Mouse (Mus musculus) intestine, embryonic 16.5 days (tissue): Measurements from ENCODE around the gene Lsm7. TPM values are rescaled to one million over a fixed set of nuclear protein-coding genes. Genes with fewer than 3 reads are reported as not detected.
A peak's percentile ranks its signal among the peaks of the same experiment; 100 is the strongest.

Experiments used
- ATAC-seq: fragments of 200-750 bp; cut with Nextera tagmentation; 2 replicates; pipeline ENCODE4 v1.8.0; 2017; ENCODE audit warnings: moderate TSS enrichment, moderate library complexity
- H3K27ac ChIP-seq: fragments of 300-500 bp; sonication (generic); 2 replicates; pipeline ENCODE4 v1.5.1; 2014; ENCODE audit warnings: mild to moderate bottlenecking, low read length
- H3K27me3 ChIP-seq: fragments of 300-500 bp; sonication (generic); replicated peaks from 2 replicates; pipeline ENCODE4 v1.6.1; 2014; ENCODE audit warnings: low read length, control low read depth, mixed read lengths; ENCODE audit not compliant: control insufficient read depth, insufficient read depth
- H3K36me3 ChIP-seq: fragments of 300-500 bp; sonication (generic); 2 replicates; pipeline ENCODE4 v1.6.1; 2014; ENCODE audit warnings: low read length, control low read depth; ENCODE audit not compliant: control insufficient read depth, insufficient read depth
- H3K4me1 ChIP-seq: fragments of 300-500 bp; sonication (generic); 2 replicates; pipeline ENCODE4 v1.6.1; 2014; ENCODE audit warnings: low read length, control low read depth, mixed read lengths; ENCODE audit not compliant: control insufficient read depth, insufficient read depth
- H3K4me2 ChIP-seq: fragments of 300-500 bp; sonication (generic); 2 replicates; pipeline ENCODE4 v1.6.1; 2014; ENCODE audit warnings: low read depth, low read length, control low read depth
- H3K4me3 ChIP-seq: fragments of 300-500 bp; sonication (generic); 2 replicates; pipeline ENCODE4 v1.5.1; 2014; ENCODE audit warnings: mild to moderate bottlenecking, low read length
- H3K9ac ChIP-seq: fragments of 300-500 bp; sonication (generic); 2 replicates; pipeline ENCODE4 v1.6.1; 2014; ENCODE audit warnings: low read depth, low read length
- H3K9me3 ChIP-seq: fragments of 300-500 bp; sonication (generic); 2 replicates; pipeline ENCODE4 v1.6.1; 2016; ENCODE audit warnings: low read length, control low read depth; ENCODE audit not compliant: control insufficient read depth
- WGBS: fragments of 180-500 bp; shearing (Covaris S2); extraction: QIAGEN DNeasy Blood & Tissue Kit; methylation state at CpG from one replicate; pipeline ENCODE4 v1.1.7; 2014; 5-methylcytosine and 5-hydroxymethylcytosine counted together
- polyA plus RNA-seq: library from polyadenylated mRNA; unstranded; fragments of >200 nt; fragmentation: Nextera tagmentation; extraction: Ambion mirVana; gene quantifications from 2 replicates; pipeline ENCODE4 v1.2.1, GENCODE M21; 2015

Gene Lsm7
- polyA plus RNA-seq, 1 experiment from 2014 or later = 240 TPM

DNA sequence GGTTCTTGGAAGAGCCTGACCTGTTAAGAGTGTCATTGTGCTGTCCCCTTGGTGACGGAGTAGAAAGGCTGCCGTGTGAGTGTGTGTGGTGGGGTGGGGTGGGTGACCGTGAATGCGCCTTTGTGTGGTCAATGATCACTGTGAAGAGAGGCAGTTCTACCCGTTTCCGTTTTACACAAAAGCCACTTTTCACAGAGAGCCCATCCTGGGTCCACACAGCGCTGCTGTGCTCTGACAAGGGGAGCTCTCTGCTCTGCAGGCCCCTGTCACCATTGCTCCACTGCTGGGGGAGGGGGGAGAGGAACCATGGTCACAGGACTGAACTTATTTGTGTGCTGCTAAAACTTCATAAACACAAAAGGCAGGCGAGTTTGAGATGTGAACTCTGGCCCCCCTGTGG is 2.4 kb upstream of the Lsm7 start:
- Histone ChIP-seq H3K4me3 (no peak overlapping the region), H3K27ac (no peak overlapping the region), H3K36me3 (peaks cover 3% of the 10 kb centered on the region), H3K4me1 (peaks cover 25% of the 10 kb centered on the region), H3K9me3 (no peaks in the 10 kb centered on the region), H3K27me3 (no peaks in the 10 kb centered on the region), H3K4me2 (no peak overlapping the region), H3K9ac (peak overlapping the region; percentile 30; the same call in 1 of the 2 replicates)
- WGBS = 52% methylated on average over 8 of the region's 8 CpGs
- no peak for ATAC-seq

DNA sequence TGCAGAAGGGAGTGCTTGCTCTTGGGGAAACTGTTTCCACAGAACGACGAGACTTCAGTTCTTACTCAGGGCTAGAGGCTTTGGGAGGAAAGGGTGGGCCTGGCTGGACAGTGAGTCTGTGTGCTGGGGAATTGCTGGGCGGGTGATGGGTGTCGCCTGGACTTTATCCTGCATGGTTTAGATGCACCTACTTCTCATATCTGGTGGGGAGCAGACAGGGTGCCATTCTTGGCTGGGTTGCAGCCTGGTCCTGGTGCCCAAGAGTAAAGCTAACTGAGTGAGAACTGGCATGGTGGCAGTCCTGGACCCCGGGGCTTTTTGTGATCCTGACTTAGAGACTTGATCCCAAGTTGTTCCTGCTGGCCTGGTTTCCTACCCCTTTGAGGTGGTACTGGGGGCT is 1.9 kb upstream of the Lsm7 start:
- Histone ChIP-seq H3K27me3 (no peaks in the 10 kb centered on the region), H3K4me2 (no peak overlapping the region), H3K9me3 (no peaks in the 10 kb centered on the region), H3K36me3 (peaks cover 8% of the 10 kb centered on the region), H3K4me3 (no peak overlapping the region), H3K4me1 (peaks cover 25% of the 10 kb centered on the region), H3K27ac (no peak overlapping the region), H3K9ac (peak overlapping the region; percentile 30; the same call in 1 of the 2 replicates)
- WGBS = 58% methylated on average over 5 of the region's 5 CpGs
- no peak for ATAC-seq

GRCm38 (mm10) chr10:80856267-80856666 is 1.3 kb upstream of the Lsm7 start:
- H3K9ac ChIP-seq = no peak overlapping the region
- WGBS = 63% methylated on average over 3 of the region's 3 CpGs

DNA sequence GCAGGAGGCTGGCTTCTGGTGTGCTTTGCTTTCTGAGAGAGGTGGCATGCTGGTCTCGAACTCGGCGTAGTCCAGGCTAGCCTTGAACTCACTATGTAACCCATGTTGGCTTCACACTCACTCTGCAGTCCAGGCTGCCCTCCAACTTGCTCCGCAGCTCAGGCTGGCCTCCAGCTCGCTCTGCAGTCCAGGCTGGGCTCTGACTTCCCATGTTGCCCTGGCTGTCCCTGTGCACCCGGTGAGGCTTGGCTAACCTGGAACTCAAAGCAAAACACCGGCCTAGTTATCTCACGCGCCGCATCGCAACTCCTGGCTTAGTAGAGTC is 702 bp upstream of the Lsm7 start:
- 22% methylated on average over 11 of the region's 11 CpGs for WGBS
- H3K27me3 ChIP-seq = no peaks in the 10 kb centered on the region
- peak overlapping the region; percentile 94 for H3K4me2 ChIP-seq
- H3K27ac ChIP-seq = no peak overlapping the region; the same call in 1 of the 2 replicates
- peaks cover 11% of the 10 kb centered on the region for H3K36me3 ChIP-seq
- no peaks in the 10 kb centered on the region for H3K9me3 ChIP-seq
- H3K9ac ChIP-seq = peak overlapping the region; percentile 90
- ATAC-seq = no peak
- H3K4me3 ChIP-seq = peak overlapping the region; percentile 96
- peaks cover 25% of the 10 kb centered on the region for H3K4me1 ChIP-seq

More at GRCm38 (mm10) chr10:80856267-80856666, 1.3 kb upstream of the Lsm7 start:
- no peak overlapping the region for H3K4me3 ChIP-seq
- H3K36me3 ChIP-seq = peaks cover 11% of the 10 kb centered on the region
- no peak overlapping the region for H3K27ac ChIP-seq
- peak overlapping the region; percentile 94 for H3K4me2 ChIP-seq
- ATAC-seq = no peak
- no peaks in the 10 kb centered on the region for H3K27me3 ChIP-seq
- peaks cover 25% of the 10 kb centered on the region for H3K4me1 ChIP-seq
- H3K9me3 ChIP-seq = no peaks in the 10 kb centered on the region

GRCm38 (mm10) chr10:80848571-80848970 is 6.4 kb downstream of the Lsm7 start:
- H3K36me3 ChIP-seq = peaks cover 11% of the 10 kb centered on the region
- 0 out of 2 replicates have a peak overlapping the region, but pooled peaks have one; percentile 6 for H3K4me2 ChIP-seq
- no peak overlapping the region for H3K4me3 ChIP-seq
- ATAC-seq = peak; percentile 63
- H3K9me3 ChIP-seq = no peaks in the 10 kb centered on the region
- H3K9ac ChIP-seq = peak overlapping the region; percentile 19; the same call in 1 of the 2 replicates
- H3K27ac ChIP-seq = no peak overlapping the region
- H3K4me1 ChIP-seq = peaks cover 11% of the 10 kb centered on the region
- H3K27me3 ChIP-seq = peaks cover 10% of the 10 kb centered on the region
- WGBS = 11% methylated on average over 10 of the region's 10 CpGs

DNA sequence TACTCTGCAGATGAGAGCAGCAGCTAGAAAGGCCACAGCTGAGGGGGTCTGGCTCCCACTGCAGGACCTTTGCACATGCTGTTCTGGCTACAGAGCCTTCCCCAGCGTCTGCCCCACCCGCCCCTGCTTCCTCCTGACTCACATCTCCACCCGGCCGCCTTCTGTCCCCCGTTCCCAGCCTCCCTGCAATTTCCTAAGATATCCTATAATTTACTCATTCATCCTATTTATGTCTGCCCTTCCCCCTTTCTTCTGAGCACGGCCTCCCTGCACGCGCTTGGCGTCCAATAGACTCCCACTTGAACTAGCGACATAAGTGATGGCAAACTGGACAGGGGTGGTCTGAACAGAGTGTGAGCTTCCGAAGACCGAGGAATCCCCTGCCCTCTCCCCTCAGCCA is 9.3 kb downstream of the Lsm7 start:
- H3K4me2 ChIP-seq = no peak overlapping the region
- WGBS = 74% methylated on average over 12 of the region's 12 CpGs
- H3K27me3 ChIP-seq = peaks cover 30% of the 10 kb centered on the region
- H3K9me3 ChIP-seq = no peaks in the 10 kb centered on the region
- no peak overlapping the region for H3K27ac ChIP-seq
- no peak overlapping the region for H3K9ac ChIP-seq
- H3K36me3 ChIP-seq = no peaks in the 10 kb centered on the region
- ATAC-seq = no peak
- H3K4me3 ChIP-seq = no peak overlapping the region
- H3K4me1 ChIP-seq = peaks cover 10% of the 10 kb centered on the region

DNA sequence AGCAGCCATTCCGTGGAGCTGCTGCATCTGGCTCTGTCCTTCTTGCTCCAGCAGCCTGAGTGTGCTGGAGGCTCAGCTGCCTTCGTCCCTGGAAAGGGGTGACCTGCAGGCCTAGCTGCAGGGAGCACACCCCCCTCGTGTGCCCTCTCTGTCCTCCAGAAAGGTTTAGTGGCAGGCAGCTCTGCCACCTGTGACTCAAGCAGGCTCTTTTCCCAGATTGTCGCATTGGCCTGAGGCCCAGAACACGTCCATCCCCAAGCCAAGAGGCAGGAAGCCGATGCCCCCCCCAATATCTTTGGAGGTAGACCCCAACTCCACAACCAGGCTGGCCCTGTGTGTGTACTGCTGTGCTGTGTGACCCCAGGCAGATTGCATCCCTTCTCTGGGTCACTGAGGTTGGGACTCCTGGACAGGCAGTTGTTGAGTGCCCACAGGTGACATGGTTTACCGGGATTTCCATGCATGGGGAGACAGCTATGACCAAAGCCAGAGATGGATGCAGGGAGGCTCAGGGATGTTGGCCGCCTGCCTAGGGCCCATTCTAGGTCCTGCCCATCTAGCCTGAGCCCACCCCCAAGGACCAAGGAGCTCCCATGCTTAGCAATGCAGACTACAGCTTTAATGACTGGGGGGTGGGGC is 9.8 kb downstream of the Lsm7 start:
- peaks cover 10% of the 10 kb centered on the region for H3K4me1 ChIP-seq
- 62% methylated on average over 8 of the region's 8 CpGs for WGBS
- no peak overlapping the region for H3K9ac ChIP-seq
- no peak for ATAC-seq
- H3K36me3 ChIP-seq = no peaks in the 10 kb centered on the region
- no peak overlapping the region for H3K4me2 ChIP-seq
- peaks cover 30% of the 10 kb centered on the region for H3K27me3 ChIP-seq
- H3K4me3 ChIP-seq = no peak overlapping the region
- H3K27ac ChIP-seq = no peak overlapping the region
- no peaks in the 10 kb centered on the region for H3K9me3 ChIP-seq

DNA sequence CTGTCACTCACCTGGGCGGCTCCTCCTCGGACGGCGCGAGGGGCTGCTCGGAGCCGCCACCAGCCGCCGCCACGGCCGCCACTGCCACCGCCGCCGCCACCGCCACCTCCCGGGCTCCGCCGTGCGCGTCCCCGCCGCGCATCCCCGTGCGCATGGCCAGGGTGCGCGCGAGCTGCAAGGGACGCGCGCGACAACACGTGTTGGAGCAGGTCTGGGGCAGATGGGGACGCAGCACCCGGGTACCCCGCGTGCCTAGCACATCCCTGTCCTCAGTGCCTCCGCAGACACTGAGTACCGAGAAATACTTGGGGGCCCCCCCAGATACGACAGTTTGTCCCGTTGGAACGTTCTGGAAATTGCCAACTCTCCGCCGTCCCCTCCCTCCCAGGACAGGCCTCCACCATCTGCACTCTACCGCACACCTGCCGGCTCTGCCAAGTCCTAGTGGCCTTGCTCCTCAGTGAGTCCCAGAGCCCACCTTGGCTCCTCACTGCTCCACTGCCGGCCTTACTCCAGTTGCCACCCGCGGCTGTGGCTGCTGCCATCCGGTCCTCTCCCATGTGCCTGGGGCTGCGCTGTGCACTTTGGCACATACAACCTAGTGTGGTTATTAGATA is 11.0 kb downstream of the Lsm7 start, which contains the start of gene Lingo3:
Gene Lingo3, minus strand, starts transcription at position 109 of the 617 bp plus-strand sequence.
- H3K4me3 ChIP-seq = peak within 1 kb of the TSS; percentile 48
- peaks cover 30% of the 10 kb centered on the region for H3K27me3 ChIP-seq
- H3K27ac ChIP-seq = no peak within 1 kb of the TSS
- no peaks in the 10 kb centered on the region for H3K9me3 ChIP-seq
- H3K9ac ChIP-seq = peak within 1 kb of the TSS; percentile 48
- H3K4me1 ChIP-seq = peaks cover 9% of the 10 kb centered on the region
- peak within 1 kb of the TSS; percentile 77 for H3K4me2 ChIP-seq
- no peaks in the 10 kb centered on the region for H3K36me3 ChIP-seq
- 7% methylated on average over 31 of the region's 51 CpGs for WGBS
- peak; percentile 36; the same call in 1 of the 2 replicates for ATAC-seq

GRCm38 (mm10) chr10:80843087-80843930 is 11.7 kb downstream of the Lsm7 start:
- WGBS = 10% methylated on average over 31 of the region's 32 CpGs
- no peaks in the 10 kb centered on the region for H3K9me3 ChIP-seq
- H3K36me3 ChIP-seq = no peaks in the 10 kb centered on the region
- peak overlapping the region; percentile 77 for H3K4me2 ChIP-seq
- H3K27ac ChIP-seq = no peak overlapping the region
- peaks cover 30% of the 10 kb centered on the region for H3K27me3 ChIP-seq
- ATAC-seq = 0 out of 2 replicates have a peak, but pooled peaks have one; percentile 8
- H3K4me1 ChIP-seq = peaks cover 7% of the 10 kb centered on the region
- H3K4me3 ChIP-seq = peak overlapping the region; percentile 48
- H3K9ac ChIP-seq = peak overlapping the region; percentile 48
